Mouse (Mus musculus) 3134 (cell line): ENCODE data around the gene Rnf38.
A peak's percentile ranks its signal among the peaks of the same experiment; 100 is the strongest.

Source experiments
- DNase-seq: peaks from one replicate; pipeline ENCODE4 v3.0.0-alpha.2; 2011; ENCODE audit warnings: low spot score; ENCODE audit not compliant: insufficient read length; ENCODE audit errors: extremely low read depth

Rnf38 gene

DNA sequence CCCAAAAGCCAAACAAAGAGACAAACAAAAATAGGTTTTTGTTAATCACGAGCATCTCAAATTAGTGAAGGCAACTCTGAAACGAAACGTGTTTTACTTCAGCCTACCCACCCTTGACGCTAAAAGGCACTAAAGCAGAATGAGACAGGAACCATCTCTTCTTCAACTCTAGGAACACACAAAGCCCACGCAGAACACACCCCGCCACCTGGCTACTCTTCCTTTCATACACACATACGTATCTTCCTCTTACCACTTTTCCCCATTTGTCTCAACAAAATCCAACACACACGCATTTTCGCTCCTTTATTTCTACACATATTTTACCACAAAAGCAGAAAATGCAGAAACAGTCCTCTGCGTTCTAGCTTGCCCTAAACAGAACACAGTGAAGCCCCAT, 8.5 kb downstream of the Rnf38 start:
- DNase-seq = no peak

DNA sequence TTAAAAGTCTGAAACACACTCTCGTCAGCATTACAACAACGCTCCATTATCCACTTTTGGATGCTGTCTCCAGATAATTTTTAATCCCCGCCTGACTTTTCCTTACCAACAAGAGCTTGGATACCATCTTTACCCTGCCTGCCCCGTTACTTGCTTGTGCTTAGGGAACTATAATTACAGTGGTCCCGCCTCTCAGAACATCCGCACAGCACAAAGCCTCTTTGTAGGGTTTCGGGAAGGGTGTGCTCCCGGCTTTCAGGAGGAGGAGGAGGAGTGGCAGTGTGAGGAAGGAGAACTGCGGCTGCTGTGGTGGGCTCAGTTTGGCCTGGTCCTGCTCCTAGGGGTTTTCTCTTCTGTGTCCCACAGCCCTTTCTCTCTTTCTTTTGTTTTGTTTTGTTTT, 9.4 kb downstream of the Rnf38 start:
- no peak for DNase-seq

DNA sequence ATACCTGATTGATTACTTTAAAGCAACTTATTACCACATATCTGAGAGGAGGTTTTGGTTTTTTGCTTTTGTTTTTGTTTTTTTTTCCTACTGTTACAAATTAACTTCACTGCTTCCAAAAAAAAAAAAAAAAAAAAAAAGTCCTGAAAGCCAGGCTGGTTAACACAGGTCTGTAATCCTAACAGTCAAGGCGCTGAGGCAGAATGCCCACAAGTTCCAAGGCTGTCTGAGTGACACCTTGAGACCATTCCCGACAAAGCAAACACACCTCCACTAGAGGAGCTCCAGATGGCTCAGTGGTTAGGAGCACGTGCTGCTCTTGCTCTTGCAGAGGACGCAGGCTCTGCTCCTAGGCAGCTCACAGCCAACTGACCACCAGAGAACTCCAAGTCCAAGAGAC, 10.1 kb downstream of the Rnf38 start:
- DNase-seq = no peak

GRCm38 (mm10) chr4:44216797-44217442, 16.7 kb downstream of the Rnf38 start:
- no peak for DNase-seq

DNA sequence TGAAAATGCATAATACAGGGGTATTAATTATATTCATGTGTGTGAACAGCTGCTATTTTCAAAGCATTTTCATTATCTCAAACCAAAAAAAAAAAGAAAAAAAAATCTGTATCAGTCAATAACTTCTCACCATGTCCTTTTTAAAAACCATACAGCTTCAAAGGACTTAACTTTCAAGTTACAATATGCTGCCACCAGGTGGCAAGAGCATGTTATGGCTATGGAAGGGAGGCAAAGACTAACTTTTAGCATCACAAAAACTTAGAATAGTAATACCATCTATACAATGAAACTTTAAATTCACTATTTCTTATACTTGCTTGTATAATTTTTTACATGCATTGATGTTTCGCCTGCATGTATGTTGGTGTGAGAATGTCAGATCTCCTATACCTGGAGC, 33.6 kb downstream of the Rnf38 start:
- DNase-seq = no peak

GRCm38 (mm10) chr4:44187431-44187830, 46.2 kb downstream of the Rnf38 start:
- no peak for DNase-seq

- DNase-seq = no peak
Observed at GRCm38 (mm10) chr4:44183862-44184261, 49.7 kb downstream of the Rnf38 start.

GRCm38 (mm10) chr4:44179748-44180147, 53.8 kb downstream of the Rnf38 start:
- DNase-seq = no peak

DNA sequence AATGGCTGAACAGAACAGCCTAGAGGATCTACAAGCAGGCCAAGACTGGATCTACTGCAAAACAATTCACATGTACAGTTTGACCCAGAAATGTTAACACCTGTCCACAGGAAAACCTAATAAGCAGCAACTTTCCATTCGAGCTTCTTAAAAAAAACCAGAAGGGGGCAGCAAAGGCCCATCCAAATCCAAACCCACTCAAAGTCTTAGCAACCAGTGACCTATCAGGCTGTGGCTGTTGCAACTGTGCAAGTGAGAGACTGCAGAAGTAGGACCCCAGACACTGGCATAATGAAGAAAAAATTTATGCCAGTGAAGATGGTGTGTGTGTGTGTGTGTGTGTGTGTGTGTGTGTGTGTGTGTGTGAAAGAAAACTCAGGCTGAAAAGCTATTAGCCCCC, 60.4 kb downstream of the Rnf38 start:
- DNase-seq = no peak

DNA sequence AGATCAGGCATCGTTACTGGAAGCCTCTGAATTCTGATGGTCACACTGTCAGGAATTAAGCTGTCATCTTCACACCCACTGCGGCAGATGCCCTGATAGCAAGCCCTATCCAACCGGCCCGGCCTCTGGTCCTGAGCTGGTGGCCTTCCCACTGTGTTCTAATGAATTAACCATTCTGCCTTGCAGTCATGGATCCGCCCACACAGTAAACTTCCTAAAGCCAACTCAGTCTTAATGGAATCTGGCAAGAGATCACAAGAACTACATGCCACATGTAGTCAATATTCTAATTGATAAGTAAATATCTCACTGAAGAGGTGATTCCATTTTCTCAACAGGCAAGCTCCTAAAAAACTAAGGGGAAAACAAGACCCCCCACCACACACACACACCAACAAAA, 60.9 kb downstream of the Rnf38 start:
- DNase-seq = no peak

DNA sequence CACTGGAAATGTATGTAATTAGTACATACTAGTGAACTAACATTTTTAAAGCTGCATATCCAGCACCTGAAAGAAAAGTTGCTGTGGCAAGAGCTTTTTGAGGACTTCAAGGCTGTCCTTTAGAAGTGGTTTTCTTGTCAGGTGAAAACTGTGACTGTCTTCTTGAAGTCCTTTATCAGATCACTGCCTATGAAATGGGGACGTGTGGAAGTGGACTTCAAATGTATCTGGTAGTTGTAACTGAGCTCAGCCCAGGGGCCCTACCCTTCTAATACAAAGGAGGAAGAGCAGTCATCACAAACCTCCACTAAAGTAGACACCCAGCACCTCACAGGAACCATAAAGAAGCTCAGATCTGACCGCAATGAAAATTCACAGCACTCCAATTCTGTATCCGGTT, 63.7 kb downstream of the Rnf38 start:
- no peak for DNase-seq

- DNase-seq = no peak
Observed at GRCm38 (mm10) chr4:44168816-44169215, 64.8 kb downstream of the Rnf38 start.

DNA sequence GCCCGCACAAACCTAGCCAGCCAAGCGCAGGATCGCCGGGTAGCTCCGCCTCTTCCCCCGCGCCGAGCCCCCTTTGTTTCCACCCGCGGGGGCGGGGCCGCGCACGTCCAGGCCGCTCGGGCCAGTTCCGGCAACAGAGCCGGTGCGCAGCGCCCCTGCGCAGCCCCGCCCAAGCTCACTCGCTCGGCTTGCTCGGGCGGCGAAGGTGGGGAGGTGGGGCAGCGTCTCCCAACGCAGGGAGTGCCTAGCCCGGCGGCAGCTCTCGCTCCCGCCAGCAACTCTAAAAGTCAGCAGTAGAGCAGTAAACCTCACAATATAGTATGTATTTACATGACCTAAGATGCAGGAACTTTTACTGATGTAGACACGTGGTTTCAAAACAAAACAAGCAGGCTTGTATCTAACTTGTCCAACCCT, 65.3 kb downstream of the Rnf38 start:
- peak; percentile 97 for DNase-seq

DNA sequence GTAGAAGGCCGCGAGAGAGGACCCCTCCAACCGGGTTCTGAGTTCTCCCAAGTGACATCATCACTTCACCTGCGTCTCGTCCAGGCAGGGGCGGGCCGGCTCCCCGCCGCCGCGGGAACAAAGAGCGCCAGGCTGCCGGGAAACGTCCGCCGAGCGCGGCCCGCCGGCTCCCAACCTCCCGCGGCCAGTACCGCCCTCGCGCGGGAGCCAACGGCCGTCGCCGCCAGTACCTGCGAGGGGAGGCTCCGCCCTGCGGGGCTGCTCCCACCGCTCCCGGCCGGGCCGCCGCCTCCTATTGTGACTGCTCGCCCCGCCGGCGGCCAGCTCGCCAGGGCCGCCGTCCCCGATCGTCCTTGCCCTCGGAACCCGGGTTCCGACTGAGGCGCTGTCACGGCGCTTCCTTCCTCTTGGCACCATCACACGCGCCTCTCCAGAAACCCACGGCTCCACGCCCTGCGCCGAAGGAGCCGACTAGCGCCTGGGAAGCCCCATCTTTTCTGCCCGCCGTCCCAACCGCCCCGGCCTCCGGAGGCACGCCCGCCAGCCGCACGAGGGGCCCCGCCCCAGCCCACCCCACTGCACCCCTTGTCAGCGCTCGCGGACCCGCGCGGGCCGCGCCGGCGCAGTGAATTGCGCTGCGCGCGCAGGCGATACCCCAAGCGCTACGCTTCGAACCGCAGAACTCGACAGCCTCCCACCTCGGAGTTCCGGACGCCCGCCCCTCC, 66.0 kb downstream of the Rnf38 start:
- peak; percentile 95 for DNase-seq

GRCm38 (mm10) chr4:44166702-44167396, 66.7 kb downstream of the Rnf38 start:
- no peak for DNase-seq

GRCm38 (mm10) chr4:44164621-44165020, 69.0 kb downstream of the Rnf38 start:
- DNase-seq = no peak

GRCm38 (mm10) chr4:44163034-44163433, 70.6 kb downstream of the Rnf38 start:
- DNase-seq = no peak

- DNase-seq = no peak
Observed at GRCm38 (mm10) chr4:44160990-44161689, 72.4 kb downstream of the Rnf38 start.

- no peak for DNase-seq
Observed at GRCm38 (mm10) chr4:44159839-44160238, 73.8 kb downstream of the Rnf38 start.

DNA sequence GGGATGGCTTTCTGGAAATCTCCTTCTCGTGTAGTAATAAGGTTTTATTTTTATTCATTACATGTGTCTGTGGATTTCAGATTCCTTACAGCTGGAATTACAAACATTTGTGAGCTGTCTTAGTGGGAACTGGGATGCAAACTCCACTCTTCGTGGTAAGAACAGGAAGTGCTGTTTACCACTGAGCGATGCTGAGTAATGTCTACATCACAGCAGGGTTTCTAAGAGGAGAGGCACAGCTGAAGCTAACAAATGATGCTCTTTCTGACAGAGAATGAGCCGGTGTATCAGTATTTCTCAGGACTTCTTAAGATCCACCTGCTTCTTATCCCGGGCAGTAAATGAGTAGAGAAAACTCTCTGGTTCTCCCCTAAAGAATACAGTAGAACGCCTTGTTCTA, 77.1 kb downstream of the Rnf38 start:
- peak; percentile 44 for DNase-seq

- DNase-seq = no peak
Observed at GRCm38 (mm10) chr4:44154884-44155283, 78.7 kb downstream of the Rnf38 start.
